Mouse (Mus musculus) neural tube, embryonic 13.5 days (tissue): ENCODE results near the gene Prr13. TPM values are rescaled to one million over a fixed set of nuclear protein-coding genes. Genes with fewer than 3 reads are reported as not detected.

Experiments
- ATAC-seq: fragments of 200-750 bp; cut with Nextera tagmentation; 2 replicates; pipeline ENCODE4 v1.8.0; 2017; ENCODE audit warnings: low read depth, mild to moderate bottlenecking, moderate TSS enrichment, moderate library complexity
- H3K27ac ChIP-seq: fragments of 300-500 bp; sonication (generic); replicated peaks from 2 replicates; pipeline ENCODE4 v1.5.1; 2015; ENCODE audit warnings: moderate library complexity, mild to moderate bottlenecking, inconsistent platforms
- H3K27me3 ChIP-seq: fragments of 300-500 bp; sonication (generic); 2 replicates; pipeline ENCODE4 v1.6.1; 2015; ENCODE audit warnings: mild to moderate bottlenecking, inconsistent platforms
- H3K36me3 ChIP-seq: fragments of 300-500 bp; sonication (generic); 2 replicates; pipeline ENCODE4 v1.6.1; 2015; ENCODE audit warnings: mild to moderate bottlenecking, inconsistent platforms
- H3K4me1 ChIP-seq: fragments of 300-500 bp; sonication (generic); replicated peaks from 2 replicates; pipeline ENCODE4 v1.6.1; 2015; ENCODE audit warnings: inconsistent platforms
- H3K4me2 ChIP-seq: fragments of 300-500 bp; sonication (generic); 2 replicates; pipeline ENCODE4 v1.6.1; 2015; ENCODE audit warnings: inconsistent platforms, mild to moderate bottlenecking, moderate library complexity
- H3K4me3 ChIP-seq: fragments of 300-500 bp; sonication (generic); 2 replicates; pipeline ENCODE4 v1.5.1; 2015; ENCODE audit warnings: mild to moderate bottlenecking, inconsistent platforms
- H3K9ac ChIP-seq: fragments of 300-500 bp; sonication (generic); 2 replicates; pipeline ENCODE4 v1.6.1; 2015; ENCODE audit warnings: moderate library complexity, mild to moderate bottlenecking, inconsistent platforms
- H3K9me3 ChIP-seq: fragments of 300-500 bp; sonication (generic); 2 replicates; pipeline ENCODE4 v1.6.1; 2016; ENCODE audit warnings: inconsistent platforms
- WGBS: fragments of 180-500 bp; shearing (Covaris S2); methylation state at CpG from one replicate; pipeline ENCODE4 v1.1.7; 2015; 5-methylcytosine and 5-hydroxymethylcytosine counted together
- polyA plus RNA-seq: library from polyadenylated mRNA; unstranded; fragments of >200 nt; fragmentation: Nextera tagmentation; extraction: Ambion mirVana; gene quantifications from 2 replicates; pipeline ENCODE4 v1.2.1, GENCODE M21; 2015

Gene Prr13
- polyA plus RNA-seq, 1 experiment from 2014 or later = 100.0 TPM

- H3K4me3 ChIP-seq = no peak overlapping the region
- no peaks in the 10 kb centered on the region for H3K27me3 ChIP-seq
- H3K27ac ChIP-seq = no peak overlapping the region
- no peak overlapping the region for H3K4me2 ChIP-seq
- peaks cover 65% of the 10 kb centered on the region for H3K36me3 ChIP-seq
- no peak overlapping the region for H3K9ac ChIP-seq
- no peaks in the 10 kb centered on the region for H3K9me3 ChIP-seq
- ATAC-seq = no peak
- 93% methylated on average over 1 of the region's 1 CpGs for WGBS
- H3K4me1 ChIP-seq = peaks cover 30% of the 10 kb centered on the region
Observed at GRCm38 (mm10) chr15:102506864-102507263, 48.0 kb downstream of the Prr13 start.

GRCm38 (mm10) chr15:102507561-102507960, 48.7 kb downstream of the Prr13 start:
- Histone ChIP-seq H3K36me3 (peaks cover 58% of the 10 kb centered on the region), H3K4me3 (no peak overlapping the region), H3K4me2 (no peak overlapping the region), H3K9me3 (no peaks in the 10 kb centered on the region), H3K27me3 (no peaks in the 10 kb centered on the region), H3K4me1 (peaks cover 37% of the 10 kb centered on the region), H3K27ac (no peak overlapping the region), H3K9ac (no peak overlapping the region)
- no peak for ATAC-seq

DNA sequence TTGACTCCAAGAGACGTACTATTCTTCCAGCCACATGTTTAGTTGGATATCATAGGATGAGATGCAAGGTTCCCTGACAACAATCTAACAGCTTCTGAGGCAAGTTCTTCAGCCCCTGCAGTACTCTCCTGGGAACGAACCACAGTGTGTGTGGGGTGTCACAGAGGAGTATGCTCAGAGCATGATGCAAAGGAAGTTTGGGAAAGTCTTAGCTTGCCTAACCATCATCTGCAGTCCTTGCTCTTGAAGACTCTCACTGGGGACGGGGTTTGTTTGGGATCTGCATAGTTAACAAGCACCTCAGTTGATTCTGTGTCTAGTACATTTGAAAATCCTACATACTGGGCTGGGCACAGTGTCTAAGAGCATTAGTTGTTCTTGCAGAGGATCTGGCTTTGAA, 49.5 kb downstream of the Prr13 start:
- Histone ChIP-seq H3K4me1 (peaks cover 44% of the 10 kb centered on the region), H3K4me2 (no peak overlapping the region), H3K9me3 (no peaks in the 10 kb centered on the region), H3K4me3 (no peak overlapping the region), H3K27me3 (no peaks in the 10 kb centered on the region), H3K9ac (no peak overlapping the region), H3K27ac (no peak overlapping the region), H3K36me3 (peaks cover 50% of the 10 kb centered on the region)
- 86% methylated on average over 3 of the region's 3 CpGs for WGBS
- no peak for ATAC-seq

DNA sequence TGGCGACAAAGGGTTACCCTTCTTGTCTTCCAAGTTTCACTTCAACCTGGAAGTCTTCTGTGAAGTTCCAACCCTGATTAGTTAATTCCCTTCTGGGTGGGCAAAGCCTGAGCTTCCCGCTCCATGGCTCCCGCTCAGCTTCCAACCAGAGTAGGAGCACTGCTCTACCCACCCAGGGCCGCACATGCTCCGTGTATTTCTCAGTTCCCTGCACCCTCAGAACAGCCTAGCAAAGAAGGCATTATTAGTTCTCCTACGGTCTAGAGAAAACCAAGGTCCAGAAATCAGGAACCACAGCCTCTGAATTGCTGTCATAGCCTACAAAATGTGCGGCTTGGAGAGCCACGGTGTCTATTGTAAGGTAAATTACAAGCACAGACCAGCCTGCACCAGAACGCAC, 51.3 kb downstream of the Prr13 start:
- peak overlapping the region; percentile 53 for H3K4me3 ChIP-seq
- WGBS = 7% methylated on average over 9 of the region's 9 CpGs
- no peaks in the 10 kb centered on the region for H3K9me3 ChIP-seq
- H3K4me2 ChIP-seq = peak overlapping the region; percentile 75
- H3K9ac ChIP-seq = peak overlapping the region; percentile 77
- H3K4me1 ChIP-seq = peaks cover 62% of the 10 kb centered on the region
- peak overlapping the region; percentile 91 for H3K27ac ChIP-seq
- ATAC-seq = peak; percentile 78
- no peaks in the 10 kb centered on the region for H3K27me3 ChIP-seq
- peaks cover 32% of the 10 kb centered on the region for H3K36me3 ChIP-seq

DNA sequence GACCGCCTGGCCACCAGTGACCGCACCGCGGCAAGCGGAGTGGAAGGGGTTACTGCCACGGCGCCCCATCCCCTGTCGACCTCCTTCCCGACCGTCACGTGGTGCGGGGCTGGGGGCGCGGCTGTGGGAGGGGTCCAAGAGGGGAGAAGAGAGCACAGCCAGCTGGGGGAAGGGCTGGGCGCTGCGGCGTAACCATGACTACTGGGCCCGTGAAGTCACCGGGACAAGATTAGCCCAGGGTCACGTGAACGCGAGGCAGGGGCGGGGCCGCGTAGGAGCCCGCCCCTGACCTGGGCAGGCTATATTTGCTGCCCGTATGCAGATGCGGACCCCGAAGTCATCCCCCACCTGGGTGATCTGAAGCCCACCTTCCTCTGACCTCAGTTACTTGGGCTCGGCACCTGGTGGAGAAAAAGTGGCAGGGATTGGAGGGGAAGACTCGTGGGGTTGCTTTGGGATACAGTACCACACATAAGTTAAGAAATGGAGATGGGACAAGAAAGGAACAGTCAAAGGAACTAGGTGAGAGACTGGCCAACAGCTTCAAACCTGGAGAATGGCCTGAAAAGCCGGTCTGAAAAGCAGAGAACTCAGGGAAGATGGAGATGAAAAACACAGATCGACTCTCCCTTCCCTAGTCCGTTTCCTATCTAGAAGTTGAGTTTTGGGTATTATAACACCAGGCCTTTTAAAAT, 51.9 kb downstream of the Prr13 start:
- peaks cover 68% of the 10 kb centered on the region for H3K4me1 ChIP-seq
- peak; percentile 95 for ATAC-seq
- no peaks in the 10 kb centered on the region for H3K9me3 ChIP-seq
- H3K27me3 ChIP-seq = no peaks in the 10 kb centered on the region
- WGBS = 4% methylated on average over 33 of the region's 34 CpGs
- peak overlapping the region; percentile 53 for H3K4me3 ChIP-seq
- H3K4me2 ChIP-seq = peak overlapping the region; percentile 75
- H3K36me3 ChIP-seq = peaks cover 26% of the 10 kb centered on the region
- H3K27ac ChIP-seq = peak overlapping the region; percentile 91
- peak overlapping the region; percentile 77 for H3K9ac ChIP-seq

- Histone ChIP-seq H3K36me3 (peaks cover 25% of the 10 kb centered on the region), H3K27ac (peak overlapping the region; percentile 91), H3K9me3 (no peaks in the 10 kb centered on the region), H3K4me1 (peaks cover 75% of the 10 kb centered on the region), H3K4me3 (peak overlapping the region; percentile 53), H3K27me3 (no peaks in the 10 kb centered on the region), H3K4me2 (peak overlapping the region; percentile 75), H3K9ac (peak overlapping the region; percentile 77)
- peak; percentile 12; the same call in 1 of the 2 replicates for ATAC-seq
- 9% methylated on average over 6 of the region's 6 CpGs for whole genome bisulfite sequencing
Observed at GRCm38 (mm10) chr15:102511285-102511833, 52.5 kb downstream of the Prr13 start.

DNA sequence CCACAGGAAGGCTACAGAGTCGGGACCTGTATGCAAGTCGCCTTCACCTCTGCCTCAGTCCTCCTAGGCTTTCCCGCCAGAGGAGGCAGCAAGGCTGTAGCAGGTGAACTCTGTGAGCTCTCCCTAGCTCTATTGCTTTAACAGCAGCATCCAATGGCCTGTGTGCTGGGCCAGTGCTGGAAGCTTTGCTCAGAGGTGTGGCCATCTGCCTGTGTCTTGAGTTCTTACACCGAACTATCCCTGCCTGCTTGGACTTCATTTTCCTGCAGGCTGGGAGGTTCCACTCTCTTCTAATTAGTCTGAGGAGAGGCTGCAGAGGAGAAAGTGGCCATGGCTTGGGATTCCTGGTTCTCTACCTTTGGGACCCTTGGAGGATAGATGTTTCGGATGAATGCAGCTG, 53.2 kb downstream of the Prr13 start:
- Histone ChIP-seq H3K9ac (peak overlapping the region; percentile 62), H3K4me1 (peaks cover 75% of the 10 kb centered on the region), H3K27ac (peak overlapping the region; percentile 91), H3K4me3 (peak overlapping the region; percentile 0; the same call in 1 of the 2 replicates), H3K4me2 (peak overlapping the region; percentile 75), H3K36me3 (peaks cover 19% of the 10 kb centered on the region), H3K9me3 (no peaks in the 10 kb centered on the region), H3K27me3 (no peaks in the 10 kb centered on the region)
- WGBS = 18% methylated on average over 5 of the region's 5 CpGs
- no peak for ATAC-seq

Other genes with a start within 250 kb of the Prr13 start
- gene Itgb7, start 227.1 kb upstream of the Prr13 start, polyA plus RNA-seq = 0.30 and 1.7 TPM in 2 replicates
- gene Rarg, start 201.5 kb upstream of the Prr13 start, polyA plus RNA-seq = 8.5 and 12.5 TPM in 2 replicates
- gene Gm9918, start 188.5 kb upstream of the Prr13 start, polyA plus RNA-seq = 0.14 TPM in 1 of 2 replicates, not detected in the other
- gene Mfsd5, start 179.6 kb upstream of the Prr13 start, polyA plus RNA-seq = 52.0 and 54.0 TPM in 2 replicates
- 5.6 and 7.5 TPM in 2 replicates for gene Espl1, start 162.8 kb upstream of the Prr13 start, polyA plus RNA-seq
- gene Pfdn5, start 132.9 kb upstream of the Prr13 start, polyA plus RNA-seq = 438 and 480 TPM in 2 replicates
- gene Myg1, start 127.3 kb upstream of the Prr13 start, polyA plus RNA-seq = 74.0 and 82.6 TPM in 2 replicates
- gene Aaas, start 108.3 kb upstream of the Prr13 start, polyA plus RNA-seq = 31.3 and 36.8 TPM in 2 replicates
- 0.47 and 0.69 TPM in 2 replicates for gene Sp7, start 91.8 kb upstream of the Prr13 start, polyA plus RNA-seq
- gene Sp1, start 52.9 kb upstream of the Prr13 start, polyA plus RNA-seq = 4.3 and 6.0 TPM in 2 replicates
- 0.13 and 0.76 TPM in 2 replicates for gene Amhr2, start 13.7 kb upstream of the Prr13 start, polyA plus RNA-seq
- 137 and 142 TPM in 2 replicates for gene Pcbp2, start 11.5 kb downstream of the Prr13 start, polyA plus RNA-seq
- 8.7 and 16.2 TPM in 2 replicates for gene Gm10337, start 44.7 kb downstream of the Prr13 start, polyA plus RNA-seq
- gene Map3k12, start 58.0 kb downstream of the Prr13 start, polyA plus RNA-seq = 45.8 and 50.6 TPM in 2 replicates
- gene Tarbp2, start 59.2 kb downstream of the Prr13 start, polyA plus RNA-seq = 82.6 and 88.0 TPM in 2 replicates
- 7.3 and 13.3 TPM in 2 replicates for gene Npff, start 65.9 kb downstream of the Prr13 start, polyA plus RNA-seq
- gene Gm28047, start 166.0 kb downstream of the Prr13 start, polyA plus RNA-seq = 1.3 TPM in 1 of 2 replicates, not detected in the other
- gene Atf7, start 166.4 kb downstream of the Prr13 start, polyA plus RNA-seq = 16.1 and 22.5 TPM in 2 replicates
- gene Atp5g2, start 213.3 kb downstream of the Prr13 start, polyA plus RNA-seq = 45.9 and 48.1 TPM in 2 replicates